Mouse (Mus musculus): ENCODE measurements around the gene Fetub. TPM values are rescaled to one million over a fixed set of nuclear protein-coding genes. Genes with fewer than 3 reads are reported as not detected.

Gene Fetub
- polyA plus RNA-seq, 1 experiment from 2014 or later: not detected

- Histone ChIP-seq H3K27ac (replicated peaks) (no peak overlapping the region), H3K4me1 (replicated peaks) (no peaks in the 10 kb centered on the region), H3K9me3 (no peaks in the 10 kb centered on the region), H3K27me3 (no peaks in the 10 kb centered on the region), H3K4me2 (no peak overlapping the region), H3K9ac (no peak overlapping the region), H3K4me3 (no peak overlapping the region), H3K36me3 (no peaks in the 10 kb centered on the region)
- ATAC-seq (ENCODE audit: low read depth): no peak
- WGBS: 64% methylated on average over 4 of the region's 4 CpGs
Observed at GRCm38 (mm10) chr16:22888835-22889234, 29.3 kb upstream of the Fetub start.

- H3K27me3 ChIP-seq: no peaks in the 10 kb centered on the region
- H3K9ac ChIP-seq: no peak overlapping the region
- H3K4me2 ChIP-seq: no peak overlapping the region
- no peaks in the 10 kb centered on the region for H3K36me3 ChIP-seq
- 94% methylated on average over 8 of the region's 8 CpGs for WGBS
- H3K4me1 ChIP-seq (replicated peaks): no peaks in the 10 kb centered on the region
- no peak overlapping the region for H3K27ac ChIP-seq (replicated peaks)
- ATAC-seq (ENCODE audit: low read depth): no peak
- no peaks in the 10 kb centered on the region for H3K9me3 ChIP-seq
- H3K4me3 ChIP-seq: no peak overlapping the region
Observed at GRCm38 (mm10) chr16:22889716-22890115, 28.4 kb upstream of the Fetub start.

GRCm38 (mm10) chr16:22890683-22891510 lies 27.2 kb upstream of the Fetub start, which contains the start of gene Ahsg:
Ahsg (plus strand) TSS chr16:22891277.
- 84% methylated on average over 11 of the region's 11 CpGs for WGBS

GRCm38 (mm10) chr16:22891733-22892154 lies 26.4 kb upstream of the Fetub start:
- WGBS: 89% methylated on average over 8 of the region's 8 CpGs
- H3K9ac ChIP-seq: no peak overlapping the region
- no peak overlapping the region for H3K4me2 ChIP-seq
- no peaks in the 10 kb centered on the region for H3K9me3 ChIP-seq
- no peak overlapping the region for H3K27ac ChIP-seq (replicated peaks)
- ATAC-seq (ENCODE audit: low read depth): no peak
- no peaks in the 10 kb centered on the region for H3K27me3 ChIP-seq
- H3K36me3 ChIP-seq: no peaks in the 10 kb centered on the region
- H3K4me1 ChIP-seq (replicated peaks): no peaks in the 10 kb centered on the region
- no peak overlapping the region for H3K4me3 ChIP-seq

More at GRCm38 (mm10) chr16:22890683-22891510, 27.2 kb upstream of the Fetub start, which contains the start of gene Ahsg:
- Histone ChIP-seq H3K9ac (no peak within 1 kb of the TSS), H3K36me3 (no peaks in the 10 kb centered on the region), H3K27ac (replicated peaks) (no peak within 1 kb of the TSS), H3K27me3 (no peaks in the 10 kb centered on the region), H3K4me2 (no peak within 1 kb of the TSS), H3K4me1 (replicated peaks) (no peaks in the 10 kb centered on the region), H3K9me3 (no peaks in the 10 kb centered on the region), H3K4me3 (no peak within 1 kb of the TSS)
- no peak for ATAC-seq (ENCODE audit: low read depth)

- no peak overlapping the region for H3K4me3 ChIP-seq
- no peak overlapping the region for H3K9ac ChIP-seq
- H3K27me3 ChIP-seq: no peaks in the 10 kb centered on the region
- no peaks in the 10 kb centered on the region for H3K4me1 ChIP-seq (replicated peaks)
- no peak for ATAC-seq (ENCODE audit: low read depth)
- no peaks in the 10 kb centered on the region for H3K9me3 ChIP-seq
- no peaks in the 10 kb centered on the region for H3K36me3 ChIP-seq
- no peak overlapping the region for H3K27ac ChIP-seq (replicated peaks)
- no peak overlapping the region for H3K4me2 ChIP-seq
- WGBS: 80% methylated on average over 7 of the region's 8 CpGs
Observed at GRCm38 (mm10) chr16:22894095-22894494, 24.0 kb upstream of the Fetub start.

GRCm38 (mm10) chr16:22896618-22897017 lies 21.5 kb upstream of the Fetub start:
- ATAC-seq (ENCODE audit: low read depth): no peak
- H3K4me3 ChIP-seq: no peak overlapping the region
- no peak overlapping the region for H3K9ac ChIP-seq
- H3K27ac ChIP-seq (replicated peaks): no peak overlapping the region
- no peaks in the 10 kb centered on the region for H3K27me3 ChIP-seq
- no peaks in the 10 kb centered on the region for H3K36me3 ChIP-seq
- H3K4me1 ChIP-seq (replicated peaks): no peaks in the 10 kb centered on the region
- H3K9me3 ChIP-seq: no peaks in the 10 kb centered on the region
- H3K4me2 ChIP-seq: no peak overlapping the region
- 78% methylated on average over 2 of the region's 2 CpGs for WGBS

- 42% methylated on average over 5 of the region's 5 CpGs for WGBS
- Histone ChIP-seq H3K4me1 (replicated peaks) (no peaks in the 10 kb centered on the region), H3K27ac (replicated peaks) (no peak overlapping the region), H3K9me3 (no peaks in the 10 kb centered on the region), H3K27me3 (no peaks in the 10 kb centered on the region), H3K36me3 (no peaks in the 10 kb centered on the region), H3K4me3 (no peak overlapping the region), H3K9ac (no peak overlapping the region), H3K4me2 (no peak overlapping the region)
- ATAC-seq (ENCODE audit: low read depth): no peak
Observed at GRCm38 (mm10) chr16:22899346-22899745, 18.8 kb upstream of the Fetub start.

- WGBS: 88% methylated on average over 10 of the region's 10 CpGs
- no peak overlapping the region for H3K4me3 ChIP-seq
- H3K9ac ChIP-seq: no peak overlapping the region
- H3K4me2 ChIP-seq: no peak overlapping the region
- no peak for ATAC-seq (ENCODE audit: low read depth)
- H3K9me3 ChIP-seq: no peaks in the 10 kb centered on the region
- no peaks in the 10 kb centered on the region for H3K4me1 ChIP-seq (replicated peaks)
- no peaks in the 10 kb centered on the region for H3K27me3 ChIP-seq
- H3K36me3 ChIP-seq: no peaks in the 10 kb centered on the region
- H3K27ac ChIP-seq (replicated peaks): no peak overlapping the region
Observed at GRCm38 (mm10) chr16:22899866-22900570, 18.1 kb upstream of the Fetub start.

GRCm38 (mm10) chr16:22901326-22901725 lies 16.8 kb upstream of the Fetub start:
- no peaks in the 10 kb centered on the region for H3K36me3 ChIP-seq
- no peak overlapping the region for H3K4me3 ChIP-seq
- no peaks in the 10 kb centered on the region for H3K4me1 ChIP-seq (replicated peaks)
- H3K27ac ChIP-seq (replicated peaks): no peak overlapping the region
- H3K9me3 ChIP-seq: no peaks in the 10 kb centered on the region
- ATAC-seq (ENCODE audit: low read depth): no peak
- WGBS: 81% methylated on average over 3 of the region's 3 CpGs
- no peak overlapping the region for H3K4me2 ChIP-seq
- H3K27me3 ChIP-seq: no peaks in the 10 kb centered on the region
- H3K9ac ChIP-seq: no peak overlapping the region

GRCm38 (mm10) chr16:22909290-22909689 lies 8.8 kb upstream of the Fetub start:
- Histone ChIP-seq H3K36me3 (no peaks in the 10 kb centered on the region), H3K9ac (no peak overlapping the region), H3K4me2 (no peak overlapping the region), H3K27ac (replicated peaks) (no peak overlapping the region), H3K9me3 (no peaks in the 10 kb centered on the region), H3K4me3 (no peak overlapping the region), H3K4me1 (replicated peaks) (no peaks in the 10 kb centered on the region), H3K27me3 (no peaks in the 10 kb centered on the region)
- ATAC-seq (ENCODE audit: low read depth): no peak
- 87% methylated on average over 6 of the region's 6 CpGs for WGBS

- Histone ChIP-seq H3K9me3 (no peaks in the 10 kb centered on the region), H3K4me2 (no peak overlapping the region), H3K36me3 (no peaks in the 10 kb centered on the region), H3K9ac (no peak overlapping the region), H3K4me1 (replicated peaks) (no peaks in the 10 kb centered on the region), H3K27ac (replicated peaks) (no peak overlapping the region), H3K27me3 (no peaks in the 10 kb centered on the region), H3K4me3 (no peak overlapping the region)
- ATAC-seq (ENCODE audit: low read depth): no peak
- 97% methylated on average over 3 of the region's 3 CpGs for WGBS
Observed at GRCm38 (mm10) chr16:22911986-22912385, 6.1 kb upstream of the Fetub start.

GRCm38 (mm10) chr16:22912886-22913285 lies 5.2 kb upstream of the Fetub start:
- H3K4me3 ChIP-seq: no peak overlapping the region
- 75% methylated on average over 6 of the region's 6 CpGs for WGBS

More at GRCm38 (mm10) chr16:22912886-22913285, 5.2 kb upstream of the Fetub start:
- H3K36me3 ChIP-seq: no peaks in the 10 kb centered on the region
- H3K9me3 ChIP-seq: no peaks in the 10 kb centered on the region
- no peaks in the 10 kb centered on the region for H3K4me1 ChIP-seq (replicated peaks)
- no peak overlapping the region for H3K27ac ChIP-seq (replicated peaks)
- H3K27me3 ChIP-seq: no peaks in the 10 kb centered on the region
- H3K9ac ChIP-seq: no peak overlapping the region
- no peak for ATAC-seq (ENCODE audit: low read depth)
- H3K4me2 ChIP-seq: no peak overlapping the region

Data from neural tube, embryonic 13.5 days (tissue).